Mouse (Mus musculus): ENCODE results near the gene Krtap1-5.
A peak's percentile ranks its signal among the peaks of the same experiment; 100 is the strongest.

Gene Krtap1-5

GRCm38 (mm10) chr11:99547892-99548291 is 32.9 kb downstream of the Krtap1-5 start:
- peak; percentile 31 for DNase-seq (ENCODE audit: low read depth, low spot score)

GRCm38 (mm10) chr11:99539721-99540120 is 41.1 kb downstream of the Krtap1-5 start:
- no peak for DNase-seq (ENCODE audit: low read depth, low spot score)
